In genomic region chr8:119604398-119604803, GRCm38 (mm10) we compare ENCODE assay signal across 8 mouse cellular contexts. TPM values are rescaled to one million over a fixed set of nuclear protein-coding genes. Genes with fewer than 3 reads are reported as not detected.
DNase-seq lines count a peak whose midpoint lies in the region; ATAC-seq and TF ChIP-seq lines count a peak whose summit lies in the region.

No protein-coding gene starts in this region.

- 39% methylated on average over 12 of the region's 12 CpGs for WGBS in forebrain, embryonic 15.5 days
- WGBS in liver, embryonic 15.5 days (ENCODE audit: insufficient replicate concordance): 10% methylated on average over 12 of the region's 12 CpGs

- peak overlapping the region; percentile 90 for H3K4me3 ChIP-seq in ES-Bruce4 (ENCODE audit: low read depth, low read length)
- H3K4me3 ChIP-seq in forebrain, embryonic 15.5 days: peak overlapping the region; percentile 92
- peak overlapping the region; percentile 72 for H3K4me3 ChIP-seq in liver, embryonic 15.5 days (replicated peaks)

- no peak for TF ChIP-seq CTCF in ES-Bruce4 (IDR thresholded peaks at IDR 0.05; ENCODE audit: low read depth, low read length)

- no peak overlapping the region for H3K27ac ChIP-seq in ES-Bruce4 (ENCODE audit: insufficient read depth, low read length)
- H3K27ac ChIP-seq in forebrain, embryonic 15.5 days (replicated peaks): 0 out of 2 replicates have a peak overlapping the region, but pooled peaks have one; percentile 60
- peak overlapping the region; percentile 81 for H3K27ac ChIP-seq in liver, embryonic 15.5 days (replicated peaks)

- peak overlapping the region; percentile 85 for H3K4me2 ChIP-seq in forebrain, embryonic 15.5 days (replicated peaks)
- peak overlapping the region; percentile 87 for H3K4me2 ChIP-seq in liver, embryonic 15.5 days

- DNase-seq in frontal cortex, adult 2 months (ENCODE audit: extremely low spot score in 1 of 2, low spot score in 1 of 2): no peak
- no peak for DNase-seq in embryo, embryonic 10.5 days (ENCODE audit: low spot score)
- DNase-seq in cerebellum, adult 8-10 months: no peak
- DNase-seq in urinary bladder, postnatal 25 days (ENCODE audit: low spot score): no peak

- H3K27me3 ChIP-seq in ES-Bruce4 (ENCODE audit: control insufficient read depth, insufficient read depth, low read length, poor library complexity, severe bottlenecking): no peaks in the 10 kb centered on the region
- no peaks in the 10 kb centered on the region for H3K27me3 ChIP-seq in forebrain, embryonic 15.5 days
- no peaks in the 10 kb centered on the region for H3K27me3 ChIP-seq in liver, embryonic 15.5 days

- ATAC-seq in frontal cortex, adult (ENCODE audit: low TSS enrichment): peak; percentile 26
- no peak for ATAC-seq in forebrain, embryonic 15.5 days (replicated peaks)
- peak; percentile 63 for ATAC-seq in liver, embryonic 15.5 days (ENCODE audit: insufficient read depth)

- TF ChIP-seq EP300 in ES-Bruce4 (IDR thresholded peaks at IDR 0.05; ENCODE audit: insufficient read depth, low read depth, low read length): no peak

- H3K9me3 ChIP-seq in ES-Bruce4 (replicated peaks; ENCODE audit: control insufficient read depth, insufficient read depth, low read length, poor library complexity, severe bottlenecking): 0 out of 2 replicates have a peak, but pooled peaks cover 7% of the 10 kb centered on the region
- H3K9me3 ChIP-seq in forebrain, embryonic 15.5 days: no peaks in the 10 kb centered on the region
- no peaks in the 10 kb centered on the region for H3K9me3 ChIP-seq in liver, embryonic 15.5 days (replicated peaks)

- H3K4me1 ChIP-seq in ES-Bruce4 (ENCODE audit: control insufficient read depth, insufficient read depth, low read length): no peaks in the 10 kb centered on the region
- peaks cover 15% of the 10 kb centered on the region for H3K4me1 ChIP-seq in forebrain, embryonic 15.5 days
- H3K4me1 ChIP-seq in liver, embryonic 15.5 days (replicated peaks): peaks cover 19% of the 10 kb centered on the region

- TF ChIP-seq POLR2A in ES-Bruce4 (IDR thresholded peaks at IDR 0.05; ENCODE audit: insufficient read depth, low read length): no peak

- H3K36me3 ChIP-seq in ES-Bruce4 (ENCODE audit: control insufficient read depth, insufficient read depth, low read length, poor library complexity, severe bottlenecking): peaks cover 23% of the 10 kb centered on the region
- peaks cover 28% of the 10 kb centered on the region for H3K36me3 ChIP-seq in forebrain, embryonic 15.5 days
- peaks cover 33% of the 10 kb centered on the region for H3K36me3 ChIP-seq in liver, embryonic 15.5 days (replicated peaks)

- H3K9ac ChIP-seq in ES-Bruce4 (ENCODE audit: low read depth, poor library complexity, severe bottlenecking): peak overlapping the region; percentile 82
- H3K9ac ChIP-seq in forebrain, embryonic 15.5 days (replicated peaks): peak overlapping the region; percentile 74
- H3K9ac ChIP-seq in liver, embryonic 15.5 days: peak overlapping the region; percentile 71

RNA-seq across cellular contexts. Expression of gene Taf1c, which starts 0.6 kb away (rescaled TPM):
- polyA plus RNA-seq in frontal cortex, adult 2 months (2012; rRNA removed): 15.3 and 16.3 TPM in 2 replicates
- 7.3 and 7.5 TPM in 2 replicates for polyA plus RNA-seq in ES-Bruce4 (2011; ENCODE audit: insufficient read depth, insufficient read length, low read depth, missing spikeins)
- polyA plus RNA-seq in forebrain, embryonic 15.5 days (2015; fragmentation: Nextera tagmentation; extraction: Ambion mirVana): 17.6 and 18.8 TPM in 2 replicates
- 5.4 and 7.4 TPM in 2 replicates for polyA plus RNA-seq in liver, embryonic 15.5 days (2015; fragmentation: Nextera tagmentation; extraction: Ambion mirVana)

RNA-seq across cellular contexts. Expression of gene Adad2, which starts 8.1 kb away (rescaled TPM):
- 0.08 TPM in 1 of 2 replicates, not detected in the other for polyA plus RNA-seq in frontal cortex, adult 2 months (2012; rRNA removed)
- polyA plus RNA-seq in ES-Bruce4 (2011; ENCODE audit: insufficient read depth, insufficient read length, low read depth, missing spikeins): 1.7 and 2.0 TPM in 2 replicates
- polyA plus RNA-seq in forebrain, embryonic 15.5 days (2015; fragmentation: Nextera tagmentation; extraction: Ambion mirVana): not detected in 2 replicates
- not detected in 2 replicates for polyA plus RNA-seq in liver, embryonic 15.5 days (2015; fragmentation: Nextera tagmentation; extraction: Ambion mirVana)

RNA-seq across cellular contexts. Expression of gene Dnaaf1, which starts 29.4 kb away (rescaled TPM):
- 0.15 and 0.18 TPM in 2 replicates for polyA plus RNA-seq in frontal cortex, adult 2 months (2012; rRNA removed)
- polyA plus RNA-seq in ES-Bruce4 (2011; ENCODE audit: insufficient read depth, insufficient read length, low read depth, missing spikeins): 0.28 TPM in 1 of 2 replicates, not detected in the other
- polyA plus RNA-seq in forebrain, embryonic 15.5 days (2015; fragmentation: Nextera tagmentation; extraction: Ambion mirVana): 0.15 and 0.51 TPM in 2 replicates
- polyA plus RNA-seq in liver, embryonic 15.5 days (2015; fragmentation: Nextera tagmentation; extraction: Ambion mirVana): 0.05 and 0.08 TPM in 2 replicates

RNA-seq across cellular contexts. Expression of gene Hsdl1, which starts 29.4 kb away (rescaled TPM):
- 36.3 and 38.5 TPM in 2 replicates for polyA plus RNA-seq in frontal cortex, adult 2 months (2012; rRNA removed)
- 19.2 and 20.6 TPM in 2 replicates for polyA plus RNA-seq in ES-Bruce4 (2011; ENCODE audit: insufficient read depth, insufficient read length, low read depth, missing spikeins)
- polyA plus RNA-seq in forebrain, embryonic 15.5 days (2015; fragmentation: Nextera tagmentation; extraction: Ambion mirVana): 156 and 161 TPM in 2 replicates
- polyA plus RNA-seq in liver, embryonic 15.5 days (2015; fragmentation: Nextera tagmentation; extraction: Ambion mirVana): 16.5 and 18.1 TPM in 2 replicates

RNA-seq across cellular contexts. Expression of gene Kcng4, which starts 31.1 kb away (rescaled TPM):
- 3.1 and 4.9 TPM in 2 replicates for polyA plus RNA-seq in frontal cortex, adult 2 months (2012; rRNA removed)
- polyA plus RNA-seq in ES-Bruce4 (2011; ENCODE audit: insufficient read depth, insufficient read length, low read depth, missing spikeins): not detected in 2 replicates
- polyA plus RNA-seq in forebrain, embryonic 15.5 days (2015; fragmentation: Nextera tagmentation; extraction: Ambion mirVana): 0.09 and 0.28 TPM in 2 replicates
- polyA plus RNA-seq in liver, embryonic 15.5 days (2015; fragmentation: Nextera tagmentation; extraction: Ambion mirVana): not detected in 2 replicates
